Mouse (Mus musculus) forebrain, embryonic 14.5 days (tissue): Measurements from ENCODE around the gene Ramac. TPM values are rescaled to one million over a fixed set of nuclear protein-coding genes. Genes with fewer than 3 reads are reported as not detected.

Experiments
- ATAC-seq: fragments of 200-750 bp; cut with Nextera tagmentation; 2 replicates; pipeline ENCODE4 v1.8.0; 2017; ENCODE audit warnings: mild to moderate bottlenecking, moderate library complexity
- DNase-seq: peaks from one replicate; pipeline ENCODE4 v3.0.0-alpha.2; 2015; ENCODE audit warnings: low spot score
- H3K27ac ChIP-seq: fragments of 300-500 bp; sonication (generic); 2 replicates; pipeline ENCODE4 v1.5.1; 2014; ENCODE audit warnings: low read depth, mild to moderate bottlenecking, control low read depth, low read length, moderate library complexity
- H3K27me3 ChIP-seq: fragments of 300-500 bp; sonication (generic); replicated peaks from 2 replicates; pipeline ENCODE4 v1.6.1; 2014; ENCODE audit warnings: low read length, control low read depth, mixed read lengths; ENCODE audit not compliant: control insufficient read depth, insufficient read depth
- H3K36me3 ChIP-seq: fragments of 300-500 bp; sonication (generic); 2 replicates; pipeline ENCODE4 v1.6.1; 2014; ENCODE audit warnings: low read length, control low read depth; ENCODE audit not compliant: control insufficient read depth, insufficient read depth
- H3K4me1 ChIP-seq: fragments of 300-500 bp; sonication (generic); 2 replicates; pipeline ENCODE4 v1.6.1; 2014; ENCODE audit warnings: antibody characterized with exemption, low read length, control low read depth; ENCODE audit not compliant: control insufficient read depth, insufficient read depth
- H3K4me2 ChIP-seq: fragments of 300-500 bp; sonication (generic); 2 replicates; pipeline ENCODE4 v1.6.1; 2014; ENCODE audit warnings: mild to moderate bottlenecking, control low read depth, low read length
- H3K4me3 ChIP-seq: fragments of 300-500 bp; sonication (generic); 2 replicates; pipeline ENCODE4 v1.5.1; 2014; ENCODE audit warnings: low read depth, low read length, control low read depth
- H3K9ac ChIP-seq: fragments of 300-500 bp; sonication (generic); 2 replicates; pipeline ENCODE4 v1.6.1; 2014; ENCODE audit warnings: mild to moderate bottlenecking, low read length, control low read depth, moderate library complexity
- H3K9me3 ChIP-seq: fragments of 300-500 bp; sonication (generic); replicated peaks from 2 replicates; pipeline ENCODE4 v1.6.1; 2016; ENCODE audit warnings: low read length, control low read depth, mixed read lengths; ENCODE audit not compliant: control insufficient read depth
- WGBS: fragments of 180-500 bp; shearing (Covaris S2); extraction: QIAGEN DNeasy Blood & Tissue Kit; methylation state at CpG from one replicate; pipeline ENCODE4 v1.1.7; 2014; 5-methylcytosine and 5-hydroxymethylcytosine counted together
- polyA plus RNA-seq: library from polyadenylated mRNA; unstranded; fragments of >200 nt; fragmentation: Nextera tagmentation; extraction: Ambion mirVana; gene quantifications from 2 replicates; pipeline ENCODE4 v1.2.1, GENCODE M21; 2014

Ramac gene
- polyA plus RNA-seq, result 172 and 180 TPM in 2 replicates

GRCm38 (mm10) chr7:81762180-81763109 is at the start of gene Ramac:
Gene Ramac (plus strand): TSS chr7:81762925.
- Histone ChIP-seq H3K9me3 (no peaks in the 10 kb centered on the region), H3K36me3 (no peaks in the 10 kb centered on the region), H3K4me2 (peak within 1 kb of the TSS; percentile 70), H3K4me1 (peaks cover 3% of the 10 kb centered on the region; the same call in 1 of the 2 replicates), H3K27ac (peak within 1 kb of the TSS; percentile 80), H3K27me3 (no peaks in the 10 kb centered on the region), H3K4me3 (peak within 1 kb of the TSS; percentile 95), H3K9ac (peak within 1 kb of the TSS; percentile 91)
- DNase-seq, result peak; percentile 98
- WGBS, result under 1% methylated on average over 52 of the region's 56 CpGs
- peak; percentile 96 for ATAC-seq

DNA sequence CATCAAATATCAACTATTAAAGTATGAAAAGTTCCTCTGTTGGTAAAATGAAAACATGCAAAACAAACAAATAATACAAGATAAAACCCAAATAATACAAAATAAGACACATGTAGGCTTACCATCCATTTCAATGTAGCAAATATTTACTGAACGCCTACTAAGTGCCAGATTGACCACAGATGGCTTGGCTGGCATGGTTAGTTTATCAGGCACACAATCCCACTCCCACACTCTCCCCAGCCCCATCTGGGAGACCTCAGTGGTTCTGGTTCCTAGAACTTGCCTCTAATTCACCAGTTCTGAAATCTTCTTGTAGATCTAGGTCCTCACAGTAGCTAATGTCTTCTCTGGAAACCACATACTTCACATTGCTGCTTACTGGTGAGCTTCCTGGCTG is 44.1 kb upstream of the Ramac start:
- ATAC-seq (no peak), DNase-seq (no peak)
- no peak overlapping the region for H3K9ac ChIP-seq
- H3K27me3 ChIP-seq, result no peaks in the 10 kb centered on the region
- H3K4me1 ChIP-seq, result 0 out of 2 replicates have a peak, but pooled peaks cover 2% of the 10 kb centered on the region
- no peak overlapping the region for H3K27ac ChIP-seq
- H3K4me3 ChIP-seq, result no peak overlapping the region
- H3K36me3 ChIP-seq, result no peaks in the 10 kb centered on the region
- no peaks in the 10 kb centered on the region for H3K9me3 ChIP-seq
- no peak overlapping the region for H3K4me2 ChIP-seq
- 82% methylated on average over 1 of the region's 1 CpGs for WGBS

- no peaks in the 10 kb centered on the region for H3K36me3 ChIP-seq
- no peak overlapping the region for H3K4me3 ChIP-seq
- WGBS, result 92% methylated on average over 1 of the region's 1 CpGs
- ATAC-seq (no peak), DNase-seq (no peak)
- H3K4me1 ChIP-seq, result 0 out of 2 replicates have a peak, but pooled peaks cover 2% of the 10 kb centered on the region
- no peaks in the 10 kb centered on the region for H3K9me3 ChIP-seq
- H3K9ac ChIP-seq, result no peak overlapping the region
- no peaks in the 10 kb centered on the region for H3K27me3 ChIP-seq
- no peak overlapping the region for H3K4me2 ChIP-seq
- H3K27ac ChIP-seq, result no peak overlapping the region
These were observed 43.5 kb upstream of the Ramac start for GRCm38 (mm10) chr7:81719216-81719661.

DNA sequence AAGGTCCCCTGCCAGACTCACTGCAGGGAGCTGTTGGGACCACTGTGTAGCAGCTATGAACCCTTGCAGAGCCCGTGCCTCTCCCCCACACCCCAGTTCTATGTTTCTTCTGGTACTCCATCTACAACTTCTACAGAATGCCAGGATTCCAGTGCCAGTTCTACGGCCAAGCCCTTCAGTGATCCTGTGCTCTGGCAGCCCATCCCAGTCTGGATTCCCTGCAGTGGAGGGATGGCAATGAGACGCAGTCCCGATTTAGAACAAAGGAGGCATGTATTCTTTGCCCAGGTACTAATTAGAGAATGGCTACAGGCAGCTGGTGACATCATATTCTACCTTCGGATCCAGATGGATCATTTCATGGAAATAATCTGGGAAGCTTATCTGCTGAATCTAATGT is 41.5 kb upstream of the Ramac start:
- ATAC-seq (no peak), DNase-seq (no peak)
- H3K4me2 ChIP-seq, result no peak overlapping the region
- no peaks in the 10 kb centered on the region for H3K9me3 ChIP-seq
- no peaks in the 10 kb centered on the region for H3K27me3 ChIP-seq
- 0 out of 2 replicates have a peak, but pooled peaks cover 2% of the 10 kb centered on the region for H3K4me1 ChIP-seq
- no peak overlapping the region for H3K27ac ChIP-seq
- no peak overlapping the region for H3K9ac ChIP-seq
- H3K36me3 ChIP-seq, result no peaks in the 10 kb centered on the region
- no peak overlapping the region for H3K4me3 ChIP-seq
- WGBS, result 31% methylated on average over 5 of the region's 5 CpGs

- ATAC-seq (no peak), DNase-seq (no peak)
- 91% methylated on average over 10 of the region's 10 CpGs for WGBS
- H3K4me1 ChIP-seq, result 0 out of 2 replicates have a peak, but pooled peaks cover 2% of the 10 kb centered on the region
- H3K4me3 ChIP-seq, result no peak overlapping the region
- H3K9ac ChIP-seq, result no peak overlapping the region
- H3K9me3 ChIP-seq, result no peaks in the 10 kb centered on the region
- H3K27ac ChIP-seq, result no peak overlapping the region
- no peak overlapping the region for H3K4me2 ChIP-seq
- H3K36me3 ChIP-seq, result no peaks in the 10 kb centered on the region
- H3K27me3 ChIP-seq, result no peaks in the 10 kb centered on the region
These were observed 38.9 kb upstream of the Ramac start for GRCm38 (mm10) chr7:81723851-81724250.

DNA sequence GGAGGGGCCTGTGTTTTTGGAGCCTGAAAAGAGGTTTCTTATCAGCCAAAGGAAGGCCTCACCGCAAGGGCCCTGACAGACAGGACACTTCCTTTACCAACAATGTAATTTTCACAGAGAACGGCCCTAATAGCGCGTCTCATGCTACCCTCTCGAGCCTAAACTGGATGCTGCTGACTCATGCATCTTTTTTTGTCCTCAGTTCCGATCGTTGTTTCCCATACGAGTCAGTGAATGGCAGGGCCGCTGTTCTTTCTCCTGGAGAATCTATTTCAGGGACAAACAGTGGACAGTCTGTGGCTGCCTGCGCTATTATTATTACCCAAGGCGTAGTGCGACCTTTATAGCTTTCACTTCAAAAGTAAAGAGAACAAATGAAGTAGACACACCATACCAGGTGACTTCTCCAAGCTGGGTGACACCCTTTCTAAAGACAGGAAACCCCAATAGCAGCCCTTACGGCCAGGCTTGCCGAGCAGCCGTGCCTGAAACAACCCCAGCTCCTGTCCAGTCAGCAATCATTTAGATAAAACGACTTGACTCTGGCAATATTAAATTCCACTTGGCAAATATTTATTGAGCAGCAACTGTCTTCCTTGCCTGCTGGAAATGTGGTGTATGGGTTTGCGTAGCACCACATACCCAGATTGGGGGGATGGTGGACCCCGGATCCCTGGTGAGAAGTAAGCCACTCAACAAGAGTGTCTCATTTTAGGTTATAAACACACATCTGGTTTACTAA is 36.6 kb upstream of the Ramac start:
- ATAC-seq (no peak), DNase-seq (no peak)
- Histone ChIP-seq H3K9ac (no peak overlapping the region), H3K9me3 (no peaks in the 10 kb centered on the region), H3K36me3 (no peaks in the 10 kb centered on the region), H3K27me3 (no peaks in the 10 kb centered on the region), H3K27ac (no peak overlapping the region), H3K4me1 (0 out of 2 replicates have a peak, but pooled peaks cover 2% of the 10 kb centered on the region), H3K4me2 (no peak overlapping the region), H3K4me3 (no peak overlapping the region)
- WGBS, result 79% methylated on average over 18 of the region's 18 CpGs

DNA sequence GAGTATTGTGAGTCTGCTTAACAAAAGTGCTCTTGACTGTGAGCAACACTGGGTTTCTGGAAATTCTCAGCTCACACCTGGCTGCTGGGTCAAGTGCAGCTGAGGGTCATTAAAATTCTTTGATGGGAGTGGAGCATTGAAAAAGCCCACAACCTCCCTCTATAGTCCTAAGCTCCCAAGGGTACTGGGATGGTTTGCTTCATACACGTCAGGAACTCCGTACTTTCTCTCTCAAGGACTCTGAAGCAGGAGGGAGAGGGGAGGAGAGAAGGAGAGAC is 36.1 kb upstream of the Ramac start:
- no peak overlapping the region for H3K9ac ChIP-seq
- no peaks in the 10 kb centered on the region for H3K9me3 ChIP-seq
- H3K4me1 ChIP-seq, result no peaks in the 10 kb centered on the region
- no peak overlapping the region for H3K4me3 ChIP-seq
- H3K27me3 ChIP-seq, result no peaks in the 10 kb centered on the region
- H3K27ac ChIP-seq, result no peak overlapping the region
- DNase-seq (no peak), ATAC-seq (no peak)
- no peak overlapping the region for H3K4me2 ChIP-seq
- no peaks in the 10 kb centered on the region for H3K36me3 ChIP-seq
- 60% methylated on average over 2 of the region's 2 CpGs for WGBS

GRCm38 (mm10) chr7:81727716-81728115 is 35.0 kb upstream of the Ramac start:
- Histone ChIP-seq H3K9ac (no peak overlapping the region), H3K9me3 (no peaks in the 10 kb centered on the region), H3K4me3 (no peak overlapping the region), H3K36me3 (no peaks in the 10 kb centered on the region), H3K4me1 (no peaks in the 10 kb centered on the region), H3K27me3 (no peaks in the 10 kb centered on the region), H3K4me2 (no peak overlapping the region), H3K27ac (no peak overlapping the region)
- 80% methylated on average over 9 of the region's 9 CpGs for WGBS
- DNase-seq, result no peak
- ATAC-seq, result no peak

GRCm38 (mm10) chr7:81729787-81730186 is 32.9 kb upstream of the Ramac start:
- no peaks in the 10 kb centered on the region for H3K27me3 ChIP-seq
- H3K27ac ChIP-seq, result no peak overlapping the region
- no peaks in the 10 kb centered on the region for H3K36me3 ChIP-seq
- H3K9me3 ChIP-seq, result no peaks in the 10 kb centered on the region
- no peaks in the 10 kb centered on the region for H3K4me1 ChIP-seq
- DNase-seq (no peak), ATAC-seq (no peak)
- no peak overlapping the region for H3K4me2 ChIP-seq
- no peak overlapping the region for H3K9ac ChIP-seq
- no peak overlapping the region for H3K4me3 ChIP-seq
- WGBS, result 89% methylated on average over 9 of the region's 9 CpGs
